Mouse (Mus musculus): ENCODE results near the gene Rac2. TPM values are rescaled to one million over a fixed set of nuclear protein-coding genes. Genes with fewer than 3 reads are reported as not detected.
A peak's percentile ranks its signal among the peaks of the same experiment; 100 is the strongest.

The Rac2 gene
- polyA plus RNA-seq, 1 experiment from 2014 or later: 7.7 TPM

- H3K4me3 ChIP-seq: no peak overlapping the region
- peaks cover 12% of the 10 kb centered on the region for H3K27me3 ChIP-seq (replicated peaks; ENCODE audit: low read depth, poor library complexity, severe bottlenecking)
- no peaks in the 10 kb centered on the region for H3K36me3 ChIP-seq (replicated peaks)
- WGBS: 92% methylated on average over 7 of the region's 7 CpGs
- DNase-seq (ENCODE audit: low spot score): no peak
- H3K4me1 ChIP-seq: peaks cover 17% of the 10 kb centered on the region
- H3K9me3 ChIP-seq: peaks cover 6% of the 10 kb centered on the region; the same call in 1 of the 2 replicates
- no peak overlapping the region for H3K27ac ChIP-seq (replicated peaks)
Measured at GRCm38 (mm10) chr15:78585404-78585803, 12.8 kb upstream of the Rac2 start.

- Histone ChIP-seq H3K4me3 (no peak overlapping the region), H3K27me3 (replicated peaks; ENCODE audit: low read depth, poor library complexity, severe bottlenecking) (peaks cover 12% of the 10 kb centered on the region), H3K27ac (replicated peaks) (no peak overlapping the region), H3K36me3 (replicated peaks) (no peaks in the 10 kb centered on the region), H3K4me1 (peaks cover 30% of the 10 kb centered on the region), H3K9me3 (peaks cover 6% of the 10 kb centered on the region; the same call in 1 of the 2 replicates)
- no peak for DNase-seq (ENCODE audit: low spot score)
- WGBS: 18% methylated on average over 11 of the region's 11 CpGs
Measured at GRCm38 (mm10) chr15:78583352-78583751, 10.8 kb upstream of the Rac2 start.

- Histone ChIP-seq H3K27me3 (replicated peaks; ENCODE audit: low read depth, poor library complexity, severe bottlenecking) (no peaks in the 10 kb centered on the region), H3K4me1 (peaks cover 30% of the 10 kb centered on the region), H3K27ac (replicated peaks) (no peak overlapping the region), H3K36me3 (replicated peaks) (no peaks in the 10 kb centered on the region), H3K4me3 (no peak overlapping the region), H3K9me3 (no peaks in the 10 kb centered on the region)
- 54% methylated on average over 4 of the region's 4 CpGs for WGBS
- no peak for DNase-seq (ENCODE audit: low spot score)
Measured at GRCm38 (mm10) chr15:78576284-78576810, 3.8 kb upstream of the Rac2 start.

GRCm38 (mm10) chr15:78572270-78572600 lies 348 bp downstream of the Rac2 start:
- H3K9me3 ChIP-seq: no peaks in the 10 kb centered on the region
- 89% methylated on average over 5 of the region's 5 CpGs for WGBS
- DNase-seq (ENCODE audit: low spot score): no peak
- no peak overlapping the region for H3K4me3 ChIP-seq
- H3K27ac ChIP-seq (replicated peaks): 0 out of 2 replicates have a peak overlapping the region, but pooled peaks have one; percentile 15
- no peaks in the 10 kb centered on the region for H3K27me3 ChIP-seq (replicated peaks; ENCODE audit: low read depth, poor library complexity, severe bottlenecking)
- no peaks in the 10 kb centered on the region for H3K36me3 ChIP-seq (replicated peaks)
- peaks cover 9% of the 10 kb centered on the region for H3K4me1 ChIP-seq

- H3K4me1 ChIP-seq: peaks cover 9% of the 10 kb centered on the region
- DNase-seq (ENCODE audit: low spot score): no peak
- no peaks in the 10 kb centered on the region for H3K36me3 ChIP-seq (replicated peaks)
- 64% methylated on average over 16 of the region's 16 CpGs for WGBS
- H3K27me3 ChIP-seq (replicated peaks; ENCODE audit: low read depth, poor library complexity, severe bottlenecking): no peaks in the 10 kb centered on the region
- no peak overlapping the region for H3K4me3 ChIP-seq
- H3K9me3 ChIP-seq: no peaks in the 10 kb centered on the region
- peak overlapping the region; percentile 15; the same call in 1 of the 2 replicates for H3K27ac ChIP-seq (replicated peaks)
Measured at GRCm38 (mm10) chr15:78571554-78572269, 871 bp downstream of the Rac2 start.

GRCm38 (mm10) chr15:78570170-78570569 lies 2.4 kb downstream of the Rac2 start:
- no peaks in the 10 kb centered on the region for H3K36me3 ChIP-seq (replicated peaks)
- no peaks in the 10 kb centered on the region for H3K27me3 ChIP-seq (replicated peaks; ENCODE audit: low read depth, poor library complexity, severe bottlenecking)
- H3K4me1 ChIP-seq: peaks cover 5% of the 10 kb centered on the region; the same call in 1 of the 2 replicates
- H3K27ac ChIP-seq (replicated peaks): no peak overlapping the region
- DNase-seq (ENCODE audit: low spot score): no peak
- H3K4me3 ChIP-seq: no peak overlapping the region
- 91% methylated on average over 5 of the region's 5 CpGs for WGBS
- no peaks in the 10 kb centered on the region for H3K9me3 ChIP-seq

GRCm38 (mm10) chr15:78567608-78568120 lies 4.9 kb downstream of the Rac2 start:
- no peaks in the 10 kb centered on the region for H3K36me3 ChIP-seq (replicated peaks)
- H3K4me3 ChIP-seq: no peak overlapping the region
- H3K9me3 ChIP-seq: no peaks in the 10 kb centered on the region
- 73% methylated on average over 9 of the region's 9 CpGs for WGBS
- no peaks in the 10 kb centered on the region for H3K27me3 ChIP-seq (replicated peaks; ENCODE audit: low read depth, poor library complexity, severe bottlenecking)
- peaks cover 13% of the 10 kb centered on the region; the same call in 1 of the 2 replicates for H3K4me1 ChIP-seq
- DNase-seq (ENCODE audit: low spot score): no peak
- no peak overlapping the region for H3K27ac ChIP-seq (replicated peaks)

- Histone ChIP-seq H3K4me1 (peaks cover 9% of the 10 kb centered on the region; the same call in 1 of the 2 replicates), H3K27ac (replicated peaks) (no peak overlapping the region), H3K9me3 (no peaks in the 10 kb centered on the region), H3K4me3 (no peak overlapping the region), H3K36me3 (replicated peaks) (no peaks in the 10 kb centered on the region), H3K27me3 (replicated peaks; ENCODE audit: low read depth, poor library complexity, severe bottlenecking) (no peaks in the 10 kb centered on the region)
- DNase-seq (ENCODE audit: low spot score): no peak
- WGBS: 72% methylated on average over 11 of the region's 11 CpGs
Measured at GRCm38 (mm10) chr15:78564764-78565435, 7.7 kb downstream of the Rac2 start.

GRCm38 (mm10) chr15:78563937-78564336 lies 8.6 kb downstream of the Rac2 start:
- Histone ChIP-seq H3K4me3 (no peak overlapping the region), H3K27me3 (replicated peaks; ENCODE audit: low read depth, poor library complexity, severe bottlenecking) (no peaks in the 10 kb centered on the region), H3K36me3 (replicated peaks) (no peaks in the 10 kb centered on the region), H3K27ac (replicated peaks) (no peak overlapping the region), H3K9me3 (no peaks in the 10 kb centered on the region), H3K4me1 (peaks cover 16% of the 10 kb centered on the region)
- DNase-seq (ENCODE audit: low spot score): no peak
- WGBS: 79% methylated on average over 5 of the region's 5 CpGs

GRCm38 (mm10) chr15:78563344-78563743 lies 9.2 kb downstream of the Rac2 start:
- no peak overlapping the region for H3K4me3 ChIP-seq
- no peak overlapping the region for H3K27ac ChIP-seq (replicated peaks)
- DNase-seq (ENCODE audit: low spot score): no peak
- no peaks in the 10 kb centered on the region for H3K36me3 ChIP-seq (replicated peaks)
- H3K9me3 ChIP-seq: no peaks in the 10 kb centered on the region
- no peaks in the 10 kb centered on the region for H3K27me3 ChIP-seq (replicated peaks; ENCODE audit: low read depth, poor library complexity, severe bottlenecking)
- WGBS: 92% methylated on average over 3 of the region's 3 CpGs
- peaks cover 22% of the 10 kb centered on the region for H3K4me1 ChIP-seq

GRCm38 (mm10) chr15:78559141-78559979 lies 13.2 kb downstream of the Rac2 start:
- Histone ChIP-seq H3K4me3 (no peak overlapping the region), H3K27me3 (replicated peaks; ENCODE audit: low read depth, poor library complexity, severe bottlenecking) (no peaks in the 10 kb centered on the region; the same call in 1 of the 2 replicates), H3K27ac (replicated peaks) (no peak overlapping the region), H3K36me3 (replicated peaks) (no peaks in the 10 kb centered on the region), H3K4me1 (peaks cover 29% of the 10 kb centered on the region), H3K9me3 (no peaks in the 10 kb centered on the region)
- no peak for DNase-seq (ENCODE audit: low spot score)
- 63% methylated on average over 11 of the region's 11 CpGs for WGBS
